Mouse (Mus musculus) cerebellum, adult 9-10 months (tissue): ENCODE measurements at regions not wholly inside any gene's neighbourhood (a gene's known extent, or its start where the extent isn't known, plus 50 kb on each side); places are given as distances from the start of the nearest gene placed in this dataset.
A peak's percentile ranks its signal among the peaks of the same experiment; 100 is the strongest.
"Not testable (repeated sequence)": the region's sequence is repeated elsewhere in the genome, so short reads cannot be mapped to it uniquely, and the experiment has no call there.

Experiments
- DNase-seq: peaks from one replicate; pipeline ENCODE4 v3.0.0; 2022

DNA sequence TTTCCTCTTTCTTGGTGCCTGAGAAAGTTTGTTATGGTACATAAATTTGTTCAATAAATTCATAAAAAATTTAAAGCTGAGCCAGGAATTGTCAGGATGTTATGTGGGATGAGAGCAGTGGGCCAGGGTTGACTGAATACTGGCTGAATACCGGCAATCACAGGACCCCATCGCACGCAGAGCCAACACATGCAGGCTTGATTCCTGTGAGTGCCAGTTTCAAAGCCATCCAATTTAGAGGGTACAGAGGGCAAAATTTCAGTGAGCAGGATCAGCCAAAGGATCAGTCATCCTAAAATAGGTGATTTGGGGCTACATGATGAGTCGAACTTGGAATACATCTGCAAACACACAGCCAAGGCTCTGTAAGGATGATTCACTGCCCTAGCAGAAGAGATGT is 583.6 kb upstream of the Nectin3 start:
- no peak for DNase-seq

GRCm38 (mm10) chr16:47080330-47080729 is 582.0 kb upstream of the Nectin3 start:
- no peak for DNase-seq

DNA sequence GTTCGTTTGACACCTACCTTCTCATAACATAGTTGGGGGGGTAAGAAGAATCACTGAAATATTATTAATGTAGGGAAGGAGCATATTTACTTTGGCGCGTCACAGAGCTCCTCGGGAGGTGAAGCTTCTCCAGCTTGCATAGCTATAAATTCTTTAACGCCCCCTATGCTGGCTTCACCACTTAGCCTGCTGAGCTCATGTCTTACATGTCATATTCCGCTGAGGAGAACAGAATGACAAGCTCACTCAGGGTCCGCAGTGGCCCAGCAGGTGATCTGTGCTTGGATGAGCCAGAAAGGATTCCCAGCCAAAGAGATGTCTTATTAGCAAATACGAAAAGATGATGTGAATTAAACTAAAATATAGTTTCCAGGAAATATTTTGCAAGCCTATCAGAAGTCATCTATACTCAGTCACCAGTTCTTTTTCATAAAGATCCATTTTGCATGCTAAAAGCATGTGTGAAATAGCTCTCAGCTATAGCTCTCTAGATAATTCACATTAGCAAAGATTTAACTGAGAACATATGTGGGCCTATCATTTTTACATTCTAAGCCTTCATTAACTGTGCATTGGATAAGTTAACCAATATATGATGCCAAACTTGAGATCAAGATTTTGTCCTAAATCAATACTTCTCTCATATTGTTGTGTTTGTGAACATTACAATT is 561.1 kb upstream of the Nectin3 start:
- DNase-seq, result no peak

- DNase-seq, result no peak
These were observed 560.5 kb upstream of the Nectin3 start for GRCm38 (mm10) chr16:47058811-47059210.

DNA sequence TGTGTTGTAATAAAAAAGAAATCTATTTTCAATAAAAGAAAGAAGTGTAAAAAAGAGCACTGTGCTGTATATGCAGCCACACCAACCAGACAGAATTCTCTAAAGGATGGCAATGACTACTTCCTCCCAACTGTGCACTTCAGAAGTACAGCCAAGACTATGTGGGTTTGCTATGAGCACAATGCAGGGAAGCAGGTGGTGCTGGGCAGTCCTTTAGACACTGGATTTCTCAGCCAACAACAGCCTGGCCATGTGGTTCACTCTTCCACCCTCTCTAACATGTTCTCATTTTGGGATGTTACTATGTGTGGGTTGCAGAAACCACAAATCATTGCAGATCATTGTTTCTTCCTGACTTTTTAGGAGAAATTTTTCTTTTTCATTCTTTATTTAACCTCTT is 527.6 kb upstream of the Nectin3 start:
- peak; percentile 1 for DNase-seq

GRCm38 (mm10) chr16:47017486-47017885 is 519.2 kb upstream of the Nectin3 start:
- DNase-seq, result no peak

- DNase-seq, result no peak
These were observed 484.7 kb upstream of the Nectin3 start for GRCm38 (mm10) chr16:46982910-46983600.

DNA sequence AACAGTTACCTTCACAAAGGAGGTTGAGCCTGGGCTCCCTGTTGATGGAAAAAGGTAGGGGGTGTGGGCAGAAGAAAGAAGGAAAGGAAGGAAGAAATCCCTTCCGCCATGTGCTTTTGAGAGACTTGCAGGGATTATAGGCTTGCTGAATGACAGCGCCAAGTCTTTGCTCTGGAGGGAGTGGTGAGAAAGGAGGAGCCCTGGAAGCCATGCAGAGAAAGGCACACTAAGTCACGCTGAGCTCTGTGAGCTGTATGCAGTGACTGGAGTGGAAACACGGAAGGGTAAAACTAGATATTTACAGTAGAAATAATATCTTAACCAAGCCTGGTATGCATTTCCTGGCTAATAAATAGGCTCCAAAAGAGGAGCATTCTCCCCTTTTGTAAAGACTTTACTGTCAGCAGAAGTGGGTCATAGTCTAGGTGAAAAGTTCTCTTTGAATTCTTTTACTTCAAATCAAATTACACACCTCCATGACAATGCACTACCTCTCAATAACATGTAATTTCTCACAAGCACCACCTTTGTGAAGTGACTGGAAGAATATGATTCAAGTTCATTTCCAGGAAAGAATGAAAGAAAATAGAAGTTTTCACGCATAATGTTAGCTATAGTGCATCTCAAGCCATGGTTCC is 484.1 kb upstream of the Nectin3 start:
- DNase-seq, result no peak

GRCm38 (mm10) chr16:46965741-46966140 is 467.4 kb upstream of the Nectin3 start:
- DNase-seq, result no peak

DNA sequence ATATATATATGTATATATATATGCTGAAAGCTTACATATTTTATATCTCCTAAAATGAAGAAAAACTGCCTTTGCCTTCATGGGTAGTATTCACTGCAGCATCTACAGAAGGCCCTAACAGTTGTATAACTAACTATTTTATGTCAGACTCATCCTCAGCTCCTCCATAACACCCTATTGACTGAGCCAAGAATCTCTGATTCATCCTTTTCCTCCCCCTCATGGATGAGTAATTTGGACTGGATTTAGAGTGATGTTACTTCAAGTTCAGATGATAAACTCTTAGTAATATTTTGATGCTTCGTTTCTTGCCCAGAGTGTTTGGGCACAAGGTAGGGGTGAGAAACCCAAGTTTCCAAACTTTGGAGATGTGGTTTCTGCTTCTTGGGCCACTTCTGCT is 458.7 kb upstream of the Nectin3 start:
- DNase-seq, result no peak

DNA sequence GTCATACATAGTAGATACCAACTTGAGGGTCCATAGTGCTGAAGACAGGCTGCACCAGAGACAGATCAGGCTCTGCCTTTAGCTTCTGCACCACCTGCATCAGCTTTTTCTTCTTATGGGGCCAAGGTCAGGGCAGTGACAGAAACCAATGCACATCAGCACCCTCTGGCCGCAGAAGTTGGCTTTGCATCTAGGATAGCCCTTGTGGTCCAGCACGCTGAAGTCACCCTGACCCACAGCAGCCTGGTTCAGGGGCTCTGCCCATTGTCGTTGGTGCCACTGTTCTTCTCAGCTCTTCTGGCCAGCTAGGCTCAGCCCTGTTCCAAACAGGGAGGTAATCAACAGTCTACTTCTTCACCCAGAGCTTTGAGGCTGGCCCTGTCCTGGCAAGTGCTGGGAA is 427.7 kb upstream of the Nectin3 start:
- DNase-seq, result no peak

DNA sequence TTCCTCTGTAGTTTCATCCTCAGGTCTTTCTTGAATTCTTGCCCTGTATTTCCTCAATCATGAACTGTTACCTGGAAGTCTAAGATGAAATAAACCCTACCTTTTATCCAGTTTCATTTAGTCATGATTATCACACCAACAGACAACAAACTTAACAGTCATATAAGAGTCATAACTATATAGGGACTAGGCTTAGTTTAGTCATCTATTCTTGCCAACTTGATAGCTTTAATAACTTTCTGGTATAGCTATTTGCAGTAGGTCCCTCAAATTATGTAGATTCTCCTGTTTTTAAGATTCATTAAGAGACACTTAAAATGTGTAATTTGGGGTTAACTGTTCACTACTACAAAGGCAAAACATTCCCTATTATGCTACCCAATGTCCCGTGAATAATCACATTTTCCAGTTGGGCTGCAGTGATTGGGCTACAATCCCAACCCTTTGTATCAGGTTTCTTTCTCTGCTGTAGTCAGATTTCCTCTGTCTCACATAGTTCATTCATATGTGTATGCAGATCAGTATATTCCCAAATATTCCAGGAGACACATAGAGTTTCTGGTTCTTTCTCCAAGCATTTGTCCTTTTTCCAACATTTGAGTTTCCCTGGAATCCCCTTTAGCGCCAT is 396.4 kb upstream of the Nectin3 start:
- DNase-seq, result no peak

- DNase-seq, result no peak
These were observed 380.4 kb upstream of the Nectin3 start for GRCm38 (mm10) chr16:46878739-46879138.

- DNase-seq, result no peak
These were observed 365.6 kb upstream of the Nectin3 start for GRCm38 (mm10) chr16:46863959-46864358.

DNA sequence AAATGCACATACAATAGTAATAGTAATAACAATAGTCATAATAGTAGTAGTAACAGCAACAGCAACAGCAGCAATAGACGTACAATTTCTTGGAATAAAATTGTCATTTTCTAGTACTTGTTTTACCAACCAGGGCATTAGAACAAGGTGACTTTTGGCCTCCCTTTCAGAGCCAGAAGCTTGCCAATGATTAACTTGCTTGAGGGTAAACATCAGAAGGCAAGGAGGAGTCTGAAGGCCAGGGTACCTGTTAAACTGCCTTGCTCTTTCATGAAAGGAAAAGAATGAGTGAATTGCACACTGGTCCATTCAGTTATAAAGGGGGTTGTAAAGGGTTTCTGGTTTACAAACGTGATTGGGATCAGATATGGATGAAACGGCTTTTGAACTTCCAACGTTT is 351.2 kb upstream of the Nectin3 start:
- DNase-seq, result no peak

GRCm38 (mm10) chr16:46848755-46849154 is 350.4 kb upstream of the Nectin3 start:
- DNase-seq, result no peak

DNA sequence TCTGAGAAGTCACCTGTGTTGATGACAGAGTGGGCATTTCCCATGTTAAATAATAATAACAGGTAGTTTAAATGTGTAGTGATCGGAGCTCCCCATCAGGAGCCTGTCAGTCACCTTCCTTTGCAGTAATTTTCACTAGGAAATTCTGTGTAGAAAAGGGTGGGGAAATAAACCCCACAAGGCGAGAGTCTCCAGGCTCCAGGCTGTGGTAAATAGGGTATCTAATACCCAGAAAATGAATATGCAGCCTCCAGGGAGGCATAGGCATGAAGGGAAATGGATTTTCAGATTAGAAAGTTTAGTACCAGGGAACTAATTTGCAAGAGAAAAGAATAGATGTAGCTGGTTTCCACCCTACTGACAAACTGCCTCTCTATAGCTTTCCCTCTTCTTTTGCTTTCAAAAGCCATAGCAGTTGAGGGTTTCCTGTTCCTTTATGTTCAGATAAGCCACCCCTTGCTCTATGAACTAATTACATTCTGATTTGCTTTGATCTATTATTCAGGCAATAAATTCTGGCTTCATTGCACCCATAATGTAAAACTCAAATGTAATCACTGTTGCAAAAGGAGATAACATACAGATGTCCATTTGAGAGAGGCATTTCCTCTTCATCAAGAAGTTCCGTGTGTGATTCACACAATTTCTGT is 349.5 kb upstream of the Nectin3 start:
- no peak for DNase-seq

DNA sequence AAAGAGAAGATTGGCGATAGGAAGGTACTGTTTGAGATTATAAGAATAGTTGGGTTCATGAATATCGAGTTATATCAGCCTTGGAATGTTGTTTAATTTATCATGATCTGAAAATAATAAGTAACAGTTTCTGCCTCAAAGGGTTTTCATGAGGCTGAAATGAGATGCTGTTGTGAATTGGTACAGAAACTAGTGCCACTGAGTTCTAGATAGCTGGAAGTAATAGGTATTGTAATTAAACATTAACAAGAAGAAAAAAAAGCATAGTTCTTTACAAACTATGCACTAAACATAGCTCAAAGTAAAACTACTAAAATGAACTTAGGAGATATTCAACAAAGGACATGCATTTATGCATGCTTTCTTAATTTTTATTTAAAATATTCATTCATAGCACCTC is 342.9 kb upstream of the Nectin3 start:
- DNase-seq, result no peak

DNA sequence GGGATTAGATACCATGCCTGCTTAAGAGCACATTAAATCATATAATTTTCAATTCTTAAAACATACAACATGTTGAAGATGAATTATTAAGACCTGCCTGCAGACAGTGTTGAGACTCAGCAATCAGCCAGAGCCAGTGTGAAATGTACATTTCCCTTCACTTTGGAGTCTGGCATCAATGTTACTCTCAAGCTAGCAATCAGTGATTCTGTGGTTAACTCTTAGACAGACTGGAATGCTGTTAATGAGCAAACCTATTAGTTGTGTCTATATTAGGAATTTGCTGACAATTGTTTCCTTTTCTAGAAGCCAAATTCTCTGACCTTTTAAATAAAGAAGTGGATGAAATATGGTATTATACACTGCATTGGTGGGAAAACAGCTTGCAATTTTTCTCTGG is 342.4 kb upstream of the Nectin3 start:
- DNase-seq, result no peak

DNA sequence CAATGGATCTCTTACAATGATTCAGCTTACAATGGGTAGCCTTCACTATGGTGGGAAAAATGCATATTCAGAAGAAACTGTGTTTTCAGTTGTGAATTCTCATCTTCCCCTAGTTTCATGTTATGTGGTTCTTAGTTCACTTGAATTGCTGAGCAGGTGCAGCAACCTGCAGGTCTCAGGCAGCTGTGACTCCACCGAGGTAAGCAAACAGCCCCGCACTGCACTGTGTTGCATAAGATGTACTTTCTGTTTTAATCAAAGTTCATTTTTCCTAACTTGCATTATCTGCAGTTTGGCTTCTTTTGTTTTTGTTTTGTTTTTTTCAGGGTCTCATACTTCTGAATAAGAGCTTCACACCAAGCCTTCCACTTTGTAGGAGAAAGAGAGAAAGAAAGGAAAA is 326.8 kb upstream of the Nectin3 start:
- DNase-seq, result no peak

DNA sequence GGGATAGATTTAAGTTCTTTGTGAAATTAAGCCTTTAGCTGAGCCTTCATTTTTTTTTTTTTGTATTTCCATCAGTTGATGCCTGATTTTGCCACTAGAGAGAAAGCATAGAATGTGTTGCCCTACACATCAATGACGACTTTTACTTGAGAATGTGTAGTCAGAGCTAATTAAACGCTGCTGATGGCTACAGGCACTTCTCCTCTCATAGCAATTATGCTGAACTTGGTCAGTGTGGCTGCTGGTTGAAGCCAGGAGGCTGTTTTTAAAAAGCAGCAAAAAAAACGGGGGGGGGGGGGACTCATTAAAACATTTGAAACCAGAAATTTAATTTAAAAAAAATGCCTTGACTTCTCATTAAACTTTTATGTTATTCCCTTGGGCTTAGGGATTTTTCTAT is 324.4 kb upstream of the Nectin3 start:
- no peak for DNase-seq

DNA sequence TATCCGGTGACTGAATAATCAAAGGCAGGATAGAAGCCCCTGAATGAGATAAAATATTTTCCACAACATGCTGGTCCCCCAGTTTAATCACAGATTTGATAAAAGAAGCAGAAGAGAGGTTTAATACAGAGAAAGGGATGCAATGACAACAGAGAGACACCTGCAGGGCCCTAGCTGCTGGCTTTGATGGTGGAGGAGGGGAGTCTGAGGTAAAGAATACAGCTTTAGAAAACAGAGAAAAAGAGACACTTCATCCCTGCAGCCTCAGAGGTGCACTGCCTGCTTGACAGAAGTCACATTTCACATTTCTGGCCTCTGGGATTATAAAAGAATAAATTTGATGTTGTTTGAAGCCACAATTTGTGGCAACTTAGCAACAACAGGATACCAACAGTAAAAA is 319.9 kb upstream of the Nectin3 start:
- DNase-seq, result no peak

DNA sequence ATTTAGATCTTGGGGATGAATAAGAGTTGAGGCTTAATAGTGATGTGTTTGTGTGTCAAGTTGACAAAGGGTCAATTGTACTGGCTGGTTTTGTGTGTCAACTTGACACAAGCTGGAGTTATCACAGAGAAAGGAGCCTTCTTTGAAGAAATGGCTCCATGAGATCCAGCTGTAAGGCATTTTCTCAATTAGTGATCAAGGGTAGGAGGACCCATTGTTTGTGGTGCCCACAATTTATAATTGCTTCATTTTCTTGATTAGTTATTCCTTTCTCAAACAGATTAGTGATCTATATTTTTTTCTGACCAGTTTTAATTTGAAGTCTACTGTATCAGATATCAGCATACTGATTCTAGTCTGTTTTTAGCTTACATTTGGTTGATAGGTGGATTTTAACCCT is 313.5 kb upstream of the Nectin3 start:
- not testable (repeated sequence) for DNase-seq
